Mouse (Mus musculus): ENCODE data around the gene Bcar3. TPM values are rescaled to one million over a fixed set of nuclear protein-coding genes. Genes with fewer than 3 reads are reported as not detected.
A peak's percentile ranks its signal among the peaks of the same experiment; 100 is the strongest.

The Bcar3 gene
- polyA plus RNA-seq (2012; rRNA removed): 8.2 and 9.9 TPM in 2 replicates

DNA sequence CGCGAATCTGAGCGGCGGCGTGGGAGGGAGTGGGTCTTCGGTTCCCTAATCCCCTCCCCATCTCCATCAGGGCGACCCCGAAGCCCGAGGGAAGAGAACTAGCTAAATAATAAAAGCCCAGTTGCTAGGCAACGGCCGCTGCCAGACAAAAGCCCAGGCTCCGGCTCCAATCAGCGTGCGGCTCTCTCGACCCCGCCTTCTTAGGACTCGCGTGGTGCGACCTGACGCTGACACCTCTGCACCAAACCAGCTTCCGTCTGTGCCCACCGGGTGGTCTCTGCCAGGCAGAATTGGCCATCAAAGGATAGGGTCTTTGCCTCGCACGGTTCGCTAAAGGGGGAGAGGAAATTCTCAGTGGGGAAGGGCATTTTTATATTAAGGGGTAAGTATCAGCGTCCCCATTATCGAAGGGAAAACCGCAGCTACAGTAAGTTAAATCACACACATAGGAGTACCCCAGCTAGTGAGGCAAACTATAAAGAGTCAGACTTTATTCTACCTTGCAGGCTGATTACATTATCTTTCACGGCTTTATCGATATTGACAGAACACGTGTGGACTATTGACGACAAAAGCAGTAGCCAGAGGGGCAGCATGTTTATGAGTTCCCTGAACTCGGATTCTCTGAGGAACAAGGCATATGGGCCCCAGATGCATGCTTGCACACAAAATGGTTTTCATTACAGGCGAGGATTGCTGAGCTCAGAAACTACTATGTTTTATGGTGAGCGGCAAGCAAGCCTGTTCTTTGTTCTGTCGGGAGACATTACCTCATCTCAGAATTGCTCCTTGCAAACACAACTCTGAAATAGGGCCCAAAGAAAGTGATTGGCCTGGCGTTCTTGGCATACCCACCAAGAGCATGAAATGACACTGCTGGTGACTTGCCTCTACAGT lies at the start of gene Bcar3:
TSS of gene Bcar3 (plus strand) at position 183 of the 897 bp plus-strand sequence.
- peak; percentile 85 for DNase-seq

DNA sequence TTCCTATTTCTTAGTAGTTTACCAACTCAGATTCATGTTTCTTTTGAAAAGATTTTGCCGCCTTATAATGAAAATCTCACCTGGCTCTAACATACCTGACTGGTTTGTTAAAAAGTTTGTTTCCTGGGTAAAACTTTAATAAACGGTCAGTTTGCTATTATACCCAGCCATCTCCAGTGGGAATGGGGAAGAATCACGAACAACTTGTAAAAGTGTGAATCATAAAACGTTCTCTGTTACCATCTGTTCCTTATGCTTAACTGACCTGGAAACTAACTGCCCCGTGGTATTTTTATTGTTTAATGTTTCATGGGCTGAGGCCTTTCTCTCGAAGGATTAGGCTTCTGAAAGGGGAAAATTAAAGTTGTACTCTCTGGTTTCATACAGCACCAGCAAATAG lies 49.2 kb upstream of the Bcar3 start:
- TF ChIP-seq POLR2A (IDR thresholded peaks at IDR 0.05; ENCODE audit: control insufficient read depth, extremely low read depth, insufficient read depth, low read length, poor library complexity): no peak
- no peak for TF ChIP-seq CTCF (IDR thresholded peaks at IDR 0.05; ENCODE audit: borderline replicate concordance, control insufficient read depth, extremely low read depth, insufficient read depth, low read length, poor library complexity)
- Histone ChIP-seq H3K4me1 (replicated peaks; ENCODE audit: control insufficient read depth, insufficient read depth, low read length) (peaks cover 7% of the 10 kb centered on the region; the same call in 1 of the 2 replicates), H3K27ac (ENCODE audit: control insufficient read depth, insufficient read depth, low read length) (no peak overlapping the region), H3K36me3 (ENCODE audit: control insufficient read depth, insufficient read depth, low read length) (no peaks in the 10 kb centered on the region), H3K27me3 (ENCODE audit: control insufficient read depth, insufficient read depth, low read length) (no peaks in the 10 kb centered on the region), H3K4me3 (ENCODE audit: control insufficient read depth, insufficient read depth, low read length) (no peak overlapping the region)
- WGBS: 49% methylated on average over 6 of the region's 6 CpGs
- no peak for DNase-seq

More for the DNA sequence above, at the start of gene Bcar3:
- WGBS: 16% methylated on average over 37 of the region's 37 CpGs
- no peaks in the 10 kb centered on the region for H3K4me1 ChIP-seq (replicated peaks; ENCODE audit: control insufficient read depth, insufficient read depth, low read length)
- H3K27ac ChIP-seq (ENCODE audit: control insufficient read depth, insufficient read depth, low read length): no peak within 1 kb of the TSS
- TF ChIP-seq CTCF (IDR thresholded peaks at IDR 0.05; ENCODE audit: borderline replicate concordance, control insufficient read depth, extremely low read depth, insufficient read depth, low read length, poor library complexity) (peak; percentile 39; the same call in 1 of the 2 replicates), POLR2A (IDR thresholded peaks at IDR 0.05; ENCODE audit: control insufficient read depth, extremely low read depth, insufficient read depth, low read length, poor library complexity) (no peak)
- no peaks in the 10 kb centered on the region for H3K27me3 ChIP-seq (ENCODE audit: control insufficient read depth, insufficient read depth, low read length)
- H3K4me3 ChIP-seq (ENCODE audit: control insufficient read depth, insufficient read depth, low read length): peak within 1 kb of the TSS; percentile 90
- H3K36me3 ChIP-seq (ENCODE audit: control insufficient read depth, insufficient read depth, low read length): no peaks in the 10 kb centered on the region

- H3K27me3 ChIP-seq (ENCODE audit: control insufficient read depth, insufficient read depth, low read length): no peaks in the 10 kb centered on the region
- peaks cover 7% of the 10 kb centered on the region; the same call in 1 of the 2 replicates for H3K4me1 ChIP-seq (replicated peaks; ENCODE audit: control insufficient read depth, insufficient read depth, low read length)
- TF ChIP-seq POLR2A (IDR thresholded peaks at IDR 0.05; ENCODE audit: control insufficient read depth, extremely low read depth, insufficient read depth, low read length, poor library complexity) (peak; percentile 23; the same call in 1 of the 2 replicates), CTCF (IDR thresholded peaks at IDR 0.05; ENCODE audit: borderline replicate concordance, control insufficient read depth, extremely low read depth, insufficient read depth, low read length, poor library complexity) (peak; percentile 68)
- H3K4me3 ChIP-seq (ENCODE audit: control insufficient read depth, insufficient read depth, low read length): peak within 1 kb of the TSS; percentile 74
- H3K27ac ChIP-seq (ENCODE audit: control insufficient read depth, insufficient read depth, low read length): no peak within 1 kb of the TSS
- peak; percentile 89 for DNase-seq
- under 1% methylated on average over 89 of the region's 90 CpGs for WGBS
- no peaks in the 10 kb centered on the region for H3K36me3 ChIP-seq (ENCODE audit: control insufficient read depth, insufficient read depth, low read length)
These were observed 48.6 kb upstream of the Bcar3 start, which contains the start of gene Gclm for GRCm38 (mm10) chr3:122245215-122245877. TSS of gene Gclm (plus strand) at chr3:122245557.

GRCm38 (mm10) chr3:122245878-122246332 lies 48.0 kb upstream of the Bcar3 start:
- peaks cover 7% of the 10 kb centered on the region; the same call in 1 of the 2 replicates for H3K4me1 ChIP-seq (replicated peaks; ENCODE audit: control insufficient read depth, insufficient read depth, low read length)
- H3K27me3 ChIP-seq (ENCODE audit: control insufficient read depth, insufficient read depth, low read length): no peaks in the 10 kb centered on the region
- under 1% methylated on average over 47 of the region's 50 CpGs for WGBS
- H3K27ac ChIP-seq (ENCODE audit: control insufficient read depth, insufficient read depth, low read length): no peak overlapping the region
- H3K36me3 ChIP-seq (ENCODE audit: control insufficient read depth, insufficient read depth, low read length): no peaks in the 10 kb centered on the region
- no peak for TF ChIP-seq POLR2A (IDR thresholded peaks at IDR 0.05; ENCODE audit: control insufficient read depth, extremely low read depth, insufficient read depth, low read length, poor library complexity)
- peak; percentile 62; the same call in 1 of the 2 replicates for TF ChIP-seq CTCF (IDR thresholded peaks at IDR 0.05; ENCODE audit: borderline replicate concordance, control insufficient read depth, extremely low read depth, insufficient read depth, low read length, poor library complexity)
- peak; percentile 52 for DNase-seq
- H3K4me3 ChIP-seq (ENCODE audit: control insufficient read depth, insufficient read depth, low read length): peak overlapping the region; percentile 74

DNA sequence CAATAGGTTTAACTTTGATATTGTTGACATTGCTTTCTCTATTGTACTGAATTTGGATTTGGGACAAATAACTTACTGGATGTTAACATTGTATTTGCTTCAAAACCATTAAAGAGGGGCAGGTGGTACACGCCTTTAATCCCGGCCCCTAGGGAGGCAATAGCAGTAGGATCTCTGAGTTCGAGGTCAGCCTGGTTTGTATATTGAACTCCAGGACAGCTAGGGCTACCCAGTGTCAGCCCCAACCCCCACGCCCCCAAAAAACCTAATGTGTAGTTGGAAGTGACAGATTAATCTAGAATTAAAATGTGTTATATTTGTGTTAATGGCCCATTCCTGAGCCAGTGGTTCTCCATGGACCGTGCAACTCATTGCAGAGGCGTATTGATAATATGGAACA lies 47.5 kb upstream of the Bcar3 start:
- DNase-seq: no peak
- TF ChIP-seq POLR2A (IDR thresholded peaks at IDR 0.05; ENCODE audit: control insufficient read depth, extremely low read depth, insufficient read depth, low read length, poor library complexity) (no peak), CTCF (IDR thresholded peaks at IDR 0.05; ENCODE audit: borderline replicate concordance, control insufficient read depth, extremely low read depth, insufficient read depth, low read length, poor library complexity) (no peak)
- peak overlapping the region; percentile 74 for H3K4me3 ChIP-seq (ENCODE audit: control insufficient read depth, insufficient read depth, low read length)
- peaks cover 7% of the 10 kb centered on the region; the same call in 1 of the 2 replicates for H3K4me1 ChIP-seq (replicated peaks; ENCODE audit: control insufficient read depth, insufficient read depth, low read length)
- H3K36me3 ChIP-seq (ENCODE audit: control insufficient read depth, insufficient read depth, low read length): no peaks in the 10 kb centered on the region
- no peak overlapping the region for H3K27ac ChIP-seq (ENCODE audit: control insufficient read depth, insufficient read depth, low read length)
- 55% methylated on average over 6 of the region's 6 CpGs for WGBS
- H3K27me3 ChIP-seq (ENCODE audit: control insufficient read depth, insufficient read depth, low read length): no peaks in the 10 kb centered on the region
